Mouse (Mus musculus) adipose tissue, adult 10 weeks (tissue): ENCODE results near the gene Slc8a1. TPM values are rescaled to one million over a fixed set of nuclear protein-coding genes. Genes with fewer than 3 reads are reported as not detected.

Source experiments
- polyA plus RNA-seq: library from polyadenylated mRNA; stranded (reverse); fragments of 350-450 nt; fragmentation: Illumina TruSeq; extraction: RNeasy Lipid Tissue Mini Kit (QIAGEN cat#74804); gene quantifications from one replicate; pipeline ENCODE4 v1.2.3, GENCODE M21; 2014; ENCODE audit warnings: low read depth, low replicate concordance

Slc8a1 gene
- 5.4 TPM for polyA plus RNA-seq

DNA sequence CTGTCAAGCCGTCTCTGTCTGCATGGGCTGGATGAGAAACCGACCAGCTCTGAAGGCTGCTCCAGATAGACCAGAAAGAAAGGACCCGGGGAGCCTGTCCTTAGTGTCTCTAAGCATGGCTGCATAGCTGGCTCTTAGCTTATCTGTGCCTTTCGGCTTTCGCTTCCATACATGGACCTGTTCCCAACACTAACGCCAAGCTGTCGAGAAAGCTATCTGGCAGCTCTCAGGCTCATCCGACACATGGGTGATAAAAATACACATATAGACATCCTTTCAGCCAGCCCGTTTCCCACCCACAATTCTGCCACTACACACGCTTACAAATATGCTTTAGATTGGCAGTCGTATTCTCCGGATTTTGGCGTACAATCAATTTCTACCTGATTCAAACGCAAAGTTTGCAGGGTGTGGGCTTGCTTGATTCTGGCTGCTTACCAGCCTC is at the start of gene Slc8a1:
Gene Slc8a1, minus strand, starts transcription at position 67 of the 445 bp plus-strand sequence.

DNA sequence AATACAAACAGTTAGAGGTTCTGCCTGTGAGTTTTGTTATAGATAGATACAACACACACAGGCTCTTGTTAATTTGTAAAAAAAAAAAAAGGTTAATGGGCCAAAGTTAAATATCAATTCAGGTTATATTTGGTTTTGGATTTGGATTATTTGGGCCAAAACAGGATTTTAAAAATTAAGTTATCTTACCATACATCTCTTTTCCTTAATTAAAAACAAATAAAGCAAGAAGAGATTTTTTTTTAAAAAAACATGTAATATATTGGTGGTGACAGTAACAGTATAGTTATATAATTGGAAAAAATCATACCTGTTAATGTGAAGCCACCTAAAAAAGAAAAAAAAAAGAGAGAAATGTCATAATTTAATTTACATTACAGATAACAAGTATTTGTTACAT is 296.7 kb downstream of the Slc8a1 start, which contains the start of gene Gm11096:
Gene Gm11096, plus strand, starts transcription at position 301 of the 400 bp plus-strand sequence.

